Mouse (Mus musculus) ES-CJ7 (cell line): ENCODE results near the gene Ptcd1.

Experiments used
- DNase-seq: peaks from one replicate; pipeline ENCODE4 v3.0.0; 2011; ENCODE audit warnings: low read depth, low spot score

Gene Ptcd1

DNA sequence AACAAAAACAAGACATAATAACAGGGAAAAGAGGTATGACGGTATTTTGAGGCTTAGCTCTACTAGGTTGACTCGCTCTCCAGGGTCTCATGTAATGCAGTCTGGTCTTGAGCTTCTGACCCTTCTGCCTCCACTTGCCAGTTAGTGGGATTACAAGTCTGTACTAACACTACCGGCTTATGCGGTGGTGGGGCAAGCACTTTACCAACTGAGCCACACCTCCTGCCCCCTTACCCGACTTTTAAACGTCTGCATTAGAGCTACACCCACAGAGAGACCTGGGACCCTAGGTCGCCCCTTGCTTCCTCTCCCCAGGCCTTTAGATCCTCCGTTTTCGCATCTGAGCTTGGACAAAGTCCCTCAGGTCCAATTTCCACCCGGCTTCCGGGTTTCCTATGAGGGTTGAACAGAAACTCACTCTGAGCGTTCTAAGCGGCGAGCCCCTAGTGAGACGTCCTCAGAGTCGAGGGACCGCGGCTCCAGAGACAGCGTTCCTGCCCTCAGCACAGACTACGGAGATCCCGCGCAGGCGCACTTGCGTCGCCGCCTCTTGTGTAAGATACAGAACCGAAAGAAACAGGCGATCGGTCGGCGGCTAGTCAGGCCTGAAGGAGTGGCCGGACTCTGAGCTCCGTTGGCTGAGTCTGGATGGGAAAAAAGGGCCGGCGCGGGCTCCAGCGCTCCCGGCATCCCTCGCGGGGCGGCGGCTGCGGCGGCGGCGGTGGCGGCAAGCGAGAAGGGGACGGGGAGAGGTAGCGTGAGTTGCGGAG lies at the start of gene Ptcd1, which contains the start of gene Cpsf4:
Gene Ptcd1 (minus strand): TSS at position 573 of the 770 bp plus-strand sequence.
Gene Cpsf4 (plus strand): TSS at position 678 of the 770 bp plus-strand sequence.
- DNase-seq: peak; percentile 99

DNA sequence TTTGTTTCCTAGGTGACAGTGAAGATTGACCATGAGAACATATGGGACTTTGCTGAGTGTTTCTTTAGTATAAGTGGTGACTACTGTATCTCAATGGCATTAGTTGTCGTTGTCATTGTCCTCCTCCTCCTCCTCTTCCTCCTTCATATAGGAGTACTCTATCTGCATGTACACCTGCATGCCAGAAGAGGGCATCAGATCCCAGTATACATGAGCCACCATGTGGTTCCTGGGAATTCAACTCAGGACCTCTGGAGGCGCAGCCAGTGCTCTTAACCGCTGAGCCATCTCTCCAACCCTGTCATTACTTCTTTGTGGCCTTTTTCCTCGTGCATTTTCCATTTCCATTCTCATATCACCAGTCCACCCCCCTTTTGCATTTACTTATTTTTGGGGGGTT lies 47.8 kb upstream of the Ptcd1 start:
- peak; percentile 87 for DNase-seq

DNA sequence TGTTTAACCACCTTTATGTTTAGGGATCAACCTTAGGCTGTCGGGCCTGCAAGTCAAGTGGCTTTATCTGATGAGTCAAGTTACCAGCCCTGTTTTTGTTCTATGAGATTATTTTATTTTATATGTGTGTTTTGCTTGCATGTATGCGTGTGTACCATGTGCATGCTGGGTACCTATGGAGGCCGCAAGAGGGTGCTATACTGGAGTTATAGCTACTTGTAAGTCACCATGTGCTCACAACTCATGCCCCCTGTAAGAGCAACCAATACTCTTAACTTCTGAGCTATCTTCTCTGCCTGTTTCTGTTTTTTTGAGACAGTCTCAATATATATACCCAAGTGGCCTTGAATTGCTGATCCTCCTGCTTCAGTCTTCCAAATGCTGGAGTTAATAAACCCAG lies 46.6 kb upstream of the Ptcd1 start:
- peak; percentile 76 for DNase-seq

DNA sequence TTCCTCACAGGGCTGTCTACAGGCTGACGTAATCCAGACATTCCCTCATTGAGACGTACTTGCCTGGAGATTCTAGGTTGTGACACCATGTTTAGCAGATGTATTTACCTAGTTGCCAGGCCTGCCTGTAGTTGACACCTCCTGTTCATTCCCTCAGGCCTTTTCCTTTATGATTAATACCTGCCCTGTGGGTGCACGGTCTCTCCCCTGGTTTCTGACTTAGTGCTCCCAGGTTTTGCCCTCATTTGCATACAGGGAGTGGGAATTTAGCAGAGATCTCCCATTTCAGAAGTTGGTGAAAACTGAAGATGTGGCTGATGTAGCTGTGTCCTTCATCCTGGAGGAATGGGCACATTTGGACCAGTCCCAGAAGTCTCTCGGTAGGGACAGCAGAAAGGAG lies 45.3 kb upstream of the Ptcd1 start:
- no peak for DNase-seq

DNA sequence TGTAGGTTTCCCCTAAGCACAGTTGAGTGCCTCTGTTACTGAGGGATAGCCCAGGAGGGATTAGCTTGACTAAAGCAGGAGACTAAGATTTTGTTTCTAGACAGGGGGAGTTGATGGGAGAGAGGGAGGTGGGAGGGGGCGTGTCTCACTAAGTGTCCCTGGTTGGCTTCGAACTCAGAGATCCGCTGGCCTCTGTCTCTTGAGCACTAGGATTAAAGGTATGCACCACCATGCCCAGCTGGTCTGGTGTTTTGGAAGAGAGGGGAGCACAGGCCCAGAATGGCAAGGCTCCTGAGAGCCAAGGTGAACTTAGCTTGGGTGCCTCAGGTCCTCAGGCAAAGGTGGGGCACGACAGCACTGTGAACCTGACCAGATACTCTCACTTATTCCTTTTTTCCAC lies 44.4 kb upstream of the Ptcd1 start:
- DNase-seq: no peak

DNA sequence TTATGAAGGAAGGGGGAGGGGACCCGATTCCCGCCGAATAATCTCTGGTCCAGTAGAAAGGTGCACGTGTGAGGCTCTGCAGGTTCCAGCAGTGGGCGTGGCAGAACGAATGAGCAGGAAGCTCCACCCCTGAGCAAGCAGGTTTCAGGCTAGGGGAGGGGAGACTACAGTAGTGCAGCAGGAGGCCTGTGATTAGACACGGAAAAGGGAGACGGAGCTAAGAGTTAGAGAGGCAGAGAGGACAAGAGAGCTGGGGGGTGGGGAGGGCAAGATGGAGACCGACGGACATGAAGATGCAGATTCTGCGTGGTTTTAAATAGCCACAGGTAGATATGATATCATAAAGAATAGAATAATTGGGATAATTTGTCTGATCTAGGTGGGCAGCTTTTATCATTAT lies 41.5 kb upstream of the Ptcd1 start:
- peak; percentile 89 for DNase-seq

DNA sequence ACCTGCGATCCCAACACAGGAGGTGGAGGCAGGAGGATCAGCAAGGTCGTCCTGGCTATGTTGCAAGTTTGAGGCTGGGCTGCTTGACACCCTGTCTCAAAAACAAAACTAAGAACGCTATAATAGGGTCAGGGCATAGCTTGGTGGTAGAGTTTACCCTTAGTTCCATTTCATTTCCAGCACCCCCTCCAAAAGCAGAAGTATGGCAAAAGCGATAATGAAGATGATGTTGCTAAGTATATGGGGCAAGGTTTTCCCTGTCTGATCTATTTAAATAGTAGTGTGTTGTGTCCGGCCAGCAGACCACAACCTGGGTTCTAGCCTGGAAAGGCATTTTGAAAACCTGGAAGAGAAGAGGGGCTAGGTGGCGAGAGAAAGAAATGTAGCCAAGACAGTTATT lies 41.0 kb upstream of the Ptcd1 start:
- no peak for DNase-seq

DNA sequence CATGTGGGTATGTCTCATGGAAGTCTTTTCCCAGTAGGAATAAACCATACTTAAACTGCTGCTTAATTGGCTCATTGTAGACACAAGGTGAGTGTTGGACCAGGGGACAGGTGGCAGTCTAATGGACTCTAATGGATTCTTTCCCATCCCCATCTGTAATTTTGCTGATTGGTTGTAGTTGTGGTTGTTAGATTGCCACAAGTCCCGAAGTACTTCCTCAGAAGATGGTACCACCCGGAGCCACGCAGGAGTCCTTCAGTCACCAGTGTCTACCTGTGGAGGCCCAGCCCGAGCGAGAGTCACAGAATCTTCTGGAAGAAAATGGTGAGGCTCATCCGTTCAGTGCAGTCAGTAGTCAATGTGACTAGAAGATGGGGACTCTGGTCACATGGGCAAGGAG lies 40.5 kb upstream of the Ptcd1 start:
- no peak for DNase-seq

DNA sequence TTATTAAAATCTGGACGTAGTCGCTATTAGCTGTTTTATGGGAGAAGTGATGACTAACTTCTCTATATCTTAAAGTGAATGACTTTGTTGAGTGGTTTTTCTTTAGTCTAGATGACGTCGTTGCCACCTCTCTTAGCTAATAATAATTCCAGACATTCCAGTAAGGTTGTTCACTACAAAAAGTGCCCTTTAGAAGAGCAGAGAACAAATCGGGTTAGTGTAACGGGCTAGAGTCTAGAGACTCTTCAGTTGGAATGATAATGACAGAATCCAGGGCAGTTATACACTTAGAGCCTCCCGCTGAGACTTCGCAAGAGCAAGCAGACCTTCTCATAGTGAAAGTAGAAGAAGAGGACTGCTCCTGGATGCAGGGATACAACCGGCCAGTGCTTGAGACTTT lies 38.1 kb upstream of the Ptcd1 start:
- peak; percentile 32 for DNase-seq

DNA sequence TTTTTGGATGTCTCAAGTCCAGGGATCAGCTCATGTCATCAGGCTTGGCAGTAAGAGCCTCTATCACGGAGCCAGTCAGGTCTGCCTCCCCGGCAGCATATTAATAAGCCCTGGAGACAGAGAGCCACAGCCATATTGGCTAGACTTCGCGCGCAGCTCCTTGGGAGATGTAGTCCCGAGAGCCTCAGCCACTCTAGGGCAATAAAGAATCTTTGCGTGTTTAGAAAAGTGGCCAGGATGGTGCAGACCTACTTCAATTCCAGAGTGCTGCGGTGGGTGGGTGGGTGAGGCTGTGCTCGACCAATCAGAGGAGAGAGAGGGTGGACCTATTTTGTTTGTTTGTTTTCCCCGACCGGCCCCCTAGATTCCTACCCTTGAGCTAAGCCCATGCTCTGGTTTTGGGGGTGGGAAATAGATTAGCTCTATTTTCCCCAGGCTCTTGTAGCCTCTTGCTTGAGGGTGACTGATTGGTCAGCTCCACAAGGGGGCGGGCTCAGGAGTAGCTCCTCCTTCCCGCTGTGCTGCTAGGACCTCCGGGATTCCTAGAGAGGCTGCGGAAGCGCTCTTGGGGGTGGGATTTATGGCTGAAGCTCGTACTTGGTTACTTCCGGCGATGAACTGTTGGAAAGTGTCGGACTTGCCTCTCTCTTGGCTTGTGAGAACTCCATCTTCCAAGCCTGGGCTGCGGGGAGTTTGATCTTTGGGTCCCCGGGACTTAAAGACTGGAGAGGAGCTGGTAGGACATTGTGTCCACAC lies 37.2 kb upstream of the Ptcd1 start, which contains the start of gene Zkscan5:
Gene Zkscan5 (plus strand): TSS at position 627 of the 756 bp plus-strand sequence.
- peak; percentile 100 for DNase-seq

DNA sequence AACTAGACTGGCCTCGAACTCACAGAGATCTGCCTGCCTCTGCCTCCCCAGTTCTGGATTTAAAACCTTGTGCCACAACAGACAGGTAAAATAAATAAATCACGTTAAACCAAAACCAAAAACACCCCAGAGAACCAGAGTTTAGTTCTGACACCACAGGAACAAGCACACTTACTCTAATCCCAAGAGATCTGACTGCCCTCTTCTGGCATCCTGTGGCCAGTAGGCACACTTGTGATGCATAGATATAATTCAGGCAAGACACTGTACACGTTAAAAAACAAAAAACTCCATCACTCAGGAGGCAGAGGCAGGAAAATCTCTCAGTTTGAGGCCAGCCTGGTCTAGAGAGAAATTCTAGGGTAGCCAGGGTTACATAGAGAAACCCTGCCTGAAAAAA lies 35.5 kb upstream of the Ptcd1 start:
- DNase-seq: no peak

DNA sequence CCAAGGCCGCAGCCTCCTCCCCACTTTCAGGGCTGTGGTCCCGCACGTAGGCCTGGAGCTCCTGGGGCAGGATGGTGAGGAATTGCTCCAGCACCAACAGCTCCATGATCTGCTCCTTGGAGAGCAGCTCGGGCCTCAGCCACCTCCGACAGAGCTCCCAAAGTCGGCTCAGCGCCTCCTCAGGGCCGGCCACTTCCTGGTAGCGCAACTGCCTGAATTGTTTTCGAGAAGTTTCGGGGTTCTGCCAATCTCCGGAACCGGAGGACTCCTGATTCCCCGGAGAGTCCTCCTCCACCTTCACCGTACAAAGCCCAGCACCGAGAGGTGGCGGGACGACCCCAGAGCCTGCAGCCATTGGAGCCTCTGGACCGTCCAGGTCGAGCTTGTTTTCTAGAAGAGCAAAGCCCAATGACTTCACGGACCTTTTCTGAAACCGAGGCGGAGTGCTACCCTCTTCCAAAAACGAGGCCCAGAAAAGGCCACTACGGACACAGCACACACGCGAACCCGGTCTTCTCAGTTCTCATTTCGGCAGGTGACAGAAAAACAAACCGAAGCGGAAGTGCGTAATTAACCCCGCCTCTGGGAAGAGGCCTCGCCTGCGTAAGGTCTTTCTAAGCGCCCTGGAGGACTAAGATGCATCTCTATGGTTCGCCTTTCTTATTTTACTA lies 34.5 kb upstream of the Ptcd1 start, which contains the start of gene Zkscan14:
Gene Zkscan14 (minus strand): TSS at position 548 of the 671 bp plus-strand sequence.
- DNase-seq: peak; percentile 87

DNA sequence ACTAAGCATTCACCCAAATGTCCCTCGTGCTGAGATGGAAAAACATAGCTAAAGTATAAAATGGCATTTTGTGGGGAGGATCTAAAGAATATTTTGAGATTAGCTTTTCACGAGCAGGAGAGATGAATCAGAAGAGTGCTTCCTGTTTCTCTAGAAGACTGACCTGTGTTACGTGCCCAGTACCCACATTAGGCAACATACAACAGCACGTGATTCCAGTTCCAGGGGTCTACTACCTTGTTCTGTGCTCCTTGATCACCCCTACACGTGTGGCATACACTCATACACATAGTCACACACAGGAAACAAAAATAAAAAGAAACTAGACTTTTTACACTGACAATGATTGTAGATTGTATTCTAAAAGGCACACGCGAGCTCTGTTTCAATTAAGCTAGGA lies 33.5 kb upstream of the Ptcd1 start:
- no peak for DNase-seq

DNA sequence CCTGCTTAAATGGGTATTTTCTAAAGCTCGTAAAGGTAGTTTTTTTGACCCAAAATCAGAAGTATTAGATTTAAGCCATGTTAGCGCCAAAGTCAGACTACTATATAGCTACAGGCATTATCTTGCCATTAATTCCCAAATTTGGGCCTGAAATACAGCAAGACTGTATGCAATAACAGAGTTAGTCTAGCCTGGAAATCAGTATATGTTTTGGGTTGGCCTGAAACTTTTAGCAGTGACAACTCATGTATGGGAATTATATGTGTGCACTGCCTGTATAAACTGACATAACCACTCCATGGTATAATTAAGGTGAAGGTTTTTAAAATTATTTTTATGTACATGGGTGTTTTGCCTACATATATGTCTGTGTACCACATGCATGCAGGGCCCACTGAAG lies 25.1 kb upstream of the Ptcd1 start, which contains the start of gene Atp5j2:
Gene Atp5j2 (minus strand): TSS at position 101 of the 400 bp plus-strand sequence.
- no peak for DNase-seq

DNA sequence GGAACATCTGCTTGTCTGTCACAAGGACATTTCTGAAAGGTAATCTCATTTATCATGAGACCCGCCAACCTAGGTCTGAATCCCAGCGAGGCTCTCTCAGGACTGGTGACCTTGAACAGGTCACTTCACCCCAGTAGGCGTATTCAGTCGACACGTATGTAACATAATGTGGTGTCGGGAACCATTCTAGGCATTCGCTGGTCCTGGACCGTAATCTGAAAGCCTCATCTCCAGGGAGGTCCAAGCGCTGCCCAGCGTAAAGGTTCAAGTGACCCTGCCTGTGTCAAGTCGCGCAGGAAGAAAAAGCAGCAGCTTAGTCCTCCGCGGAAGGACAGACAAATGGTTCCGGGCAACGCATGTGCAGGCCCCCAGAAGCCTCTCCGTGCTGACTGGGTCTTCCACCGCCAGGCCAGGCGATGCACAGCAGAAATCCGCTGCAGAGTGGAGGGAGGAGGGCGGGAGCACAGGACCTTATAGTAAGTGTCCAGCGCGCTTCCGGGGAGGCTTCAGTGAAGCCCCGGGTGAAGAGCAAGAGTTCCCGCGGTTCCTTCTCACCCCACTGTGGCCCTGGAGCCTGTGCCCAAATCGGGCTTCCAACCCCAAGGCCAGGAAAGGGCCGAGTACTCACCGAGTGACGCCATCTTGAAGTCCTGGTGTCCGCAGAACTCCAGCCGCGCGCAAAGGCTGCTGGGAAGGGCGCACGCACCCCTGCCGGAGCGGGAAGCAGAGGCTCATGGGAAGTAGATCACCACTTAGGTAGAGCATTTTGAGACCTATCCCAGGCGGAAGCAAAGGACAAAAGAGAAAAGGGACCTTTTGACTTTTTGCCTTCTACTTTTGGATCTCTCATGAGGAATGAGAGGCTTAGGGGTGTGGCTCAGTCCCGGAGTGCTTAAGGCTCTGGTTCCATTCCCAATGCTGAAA lies 24.2 kb upstream of the Ptcd1 start:
- DNase-seq: peak; percentile 96

DNA sequence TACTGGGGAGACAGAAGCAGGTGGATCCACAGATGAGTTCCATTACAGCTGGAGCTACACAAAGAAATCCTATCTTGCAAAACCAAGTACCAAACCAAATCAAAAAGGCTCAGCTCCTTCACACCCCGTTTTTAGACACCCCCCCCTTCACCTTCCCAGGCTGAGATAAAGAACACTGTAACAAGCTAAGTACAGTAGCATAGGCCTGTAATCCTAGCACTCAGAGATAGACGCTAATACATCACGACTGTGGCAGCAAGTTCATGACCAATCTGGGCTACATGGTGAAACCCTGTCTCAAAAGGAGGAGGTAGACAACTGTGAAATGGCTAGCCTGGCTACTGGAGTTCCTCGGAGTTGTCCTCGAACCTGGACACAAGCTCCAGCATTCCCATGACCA lies 23.5 kb upstream of the Ptcd1 start:
- no peak for DNase-seq

DNA sequence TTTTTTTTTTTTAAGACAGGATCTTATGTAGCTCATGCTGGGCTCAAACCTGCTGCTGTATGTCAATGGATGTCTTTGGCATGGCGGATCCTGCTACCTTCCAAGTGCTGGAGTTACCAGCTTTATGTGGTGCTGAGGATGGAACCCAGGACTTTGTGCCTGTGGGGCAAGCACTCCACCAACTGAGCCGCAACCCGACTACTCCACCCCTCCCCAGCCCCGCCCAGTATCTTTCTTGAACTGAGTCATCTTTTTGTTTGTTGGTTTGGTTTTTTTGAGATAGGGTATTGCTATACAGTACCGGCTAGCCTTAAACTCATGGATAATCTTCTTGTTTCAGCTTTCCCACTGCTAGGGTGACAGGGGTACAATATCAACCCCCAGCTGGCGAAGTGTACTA lies 22.5 kb upstream of the Ptcd1 start:
- no peak for DNase-seq

DNA sequence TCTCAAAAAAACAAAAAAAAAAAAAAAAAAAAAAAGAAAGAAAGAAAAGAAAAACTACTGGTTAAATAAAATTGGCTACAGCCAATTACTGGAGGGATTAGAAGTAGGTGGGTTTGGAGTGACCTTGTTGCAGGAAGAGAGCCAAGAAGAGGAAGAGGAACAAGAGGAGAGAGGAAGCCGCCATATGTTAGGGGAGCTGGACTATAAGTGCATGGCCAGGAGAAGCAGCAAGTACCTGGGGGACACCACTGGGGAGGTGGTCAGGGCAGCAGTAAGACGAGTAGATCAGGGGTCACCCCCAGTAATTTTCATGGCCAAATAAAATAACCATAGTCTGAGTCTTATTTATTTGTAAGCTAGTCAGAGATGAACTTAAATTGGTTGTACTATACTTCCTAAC lies 18.3 kb upstream of the Ptcd1 start:
- no peak for DNase-seq

DNA sequence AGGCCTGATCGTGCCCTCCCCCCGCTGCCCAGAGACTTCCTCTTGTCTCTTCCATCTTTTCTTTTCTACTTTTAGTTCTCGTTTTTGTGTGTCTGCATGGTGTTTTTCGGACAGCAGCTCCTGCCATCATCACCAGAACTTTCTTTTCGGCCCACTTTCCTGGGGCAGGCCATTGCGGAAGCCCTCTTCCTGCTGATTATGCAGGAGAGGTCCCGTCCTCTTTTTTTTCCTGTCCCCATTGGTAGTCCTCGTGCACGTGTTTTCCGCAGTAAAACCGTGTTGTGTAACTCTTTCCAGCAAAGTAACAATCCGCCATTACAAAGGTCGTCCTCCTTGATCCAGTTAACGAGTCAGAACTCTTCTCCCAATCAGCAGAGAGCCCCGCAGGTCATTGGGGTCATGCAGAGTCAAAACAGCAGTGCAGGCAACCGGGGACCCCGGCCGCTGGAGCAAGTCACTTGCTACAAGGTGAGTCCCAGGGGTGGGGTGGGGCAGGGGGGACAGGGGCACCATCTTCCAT lies 11.6 kb upstream of the Ptcd1 start:
- no peak for DNase-seq

DNA sequence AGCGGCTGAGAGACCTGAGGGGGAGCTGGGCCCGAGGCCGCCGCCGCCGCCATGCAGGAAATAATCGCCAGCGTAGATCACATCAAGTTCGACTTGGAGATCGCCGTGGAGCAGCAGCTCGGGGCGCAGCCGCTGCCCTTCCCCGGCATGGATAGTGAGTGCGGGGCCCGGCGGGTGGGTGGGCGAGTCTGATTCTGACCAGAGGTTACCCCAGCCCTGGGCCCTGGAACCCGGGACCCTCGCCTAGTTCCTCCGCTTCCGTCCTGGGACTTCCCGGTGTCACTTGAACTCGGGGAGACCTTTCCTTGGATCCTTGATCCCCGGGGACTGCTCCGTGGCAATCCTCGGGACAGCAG lies 376 bp upstream of the Ptcd1 start:
- no peak for DNase-seq

DNA sequence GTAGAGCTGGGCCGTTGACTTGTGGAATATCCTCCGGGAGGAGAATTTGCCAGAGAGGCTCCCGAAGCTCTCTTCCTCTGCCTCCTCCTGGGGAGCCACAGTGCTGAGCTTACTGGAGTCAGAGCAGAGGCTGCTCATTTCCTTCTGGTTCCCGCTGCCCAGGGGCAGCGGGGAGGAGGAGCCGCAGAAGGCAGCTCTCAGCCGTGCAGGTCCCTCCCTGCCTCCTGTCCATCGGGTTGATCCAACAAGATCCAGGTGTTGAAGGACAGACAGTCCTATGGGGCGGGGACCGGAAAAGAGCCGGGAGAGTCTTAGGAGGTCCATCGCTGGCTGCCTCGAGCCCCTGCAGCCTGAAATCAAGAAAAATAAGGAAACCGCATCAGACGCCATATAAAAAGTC lies 1.7 kb downstream of the Ptcd1 start:
- no peak for DNase-seq
